Mouse (Mus musculus): Measurements from ENCODE around the gene Prr11.

Gene Prr11

GRCm38 (mm10) chr11:87046968-87047367, 61.5 kb downstream of the Prr11 start:
- no peak for DNase-seq

DNA sequence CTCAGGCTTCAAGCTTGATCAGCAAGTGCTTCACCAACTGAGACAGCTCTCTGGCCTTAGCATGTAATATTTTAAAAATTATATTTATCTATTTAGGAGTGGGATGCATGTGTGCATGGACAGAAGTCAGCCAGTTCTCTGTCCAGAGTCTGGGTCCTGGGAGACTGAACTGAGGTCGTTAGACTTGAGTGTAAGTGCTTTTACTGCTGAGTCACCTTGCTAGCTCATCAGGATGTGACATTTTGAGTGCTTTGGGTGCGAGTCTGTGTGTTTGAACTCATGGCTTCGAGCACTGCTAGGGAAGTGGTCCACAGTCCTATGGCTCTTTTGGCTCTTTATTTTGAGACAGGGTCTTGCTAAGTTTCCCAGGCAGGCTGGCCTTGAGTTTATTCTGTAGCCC, 65.5 kb downstream of the Prr11 start:
- DNase-seq = no peak

GRCm38 (mm10) chr11:87039307-87039963, 69.1 kb downstream of the Prr11 start:
- DNase-seq = peak in 1 of 2 experiments; percentile 27

All from kidney, postnatal 36 days (tissue).